Mouse (Mus musculus) megakaryocyte, embryonic 14.5 days (primary cell): ENCODE results near the gene Rgs17. TPM values are rescaled to one million over a fixed set of nuclear protein-coding genes. Genes with fewer than 3 reads are reported as not detected.

Source experiments
- H3K27me3 ChIP-seq: replicated peaks from 2 replicates; pipeline ENCODE3; 2012; ENCODE audit warnings: inconsistent platforms
- H3K36me3 ChIP-seq: replicated peaks from 2 replicates; pipeline ENCODE3; 2012; ENCODE audit warnings: low read length, inconsistent platforms, mixed read lengths
- H3K4me1 ChIP-seq: 2 replicates; pipeline ENCODE4 v1.6.1; 2012; ENCODE audit warnings: inconsistent platforms
- H3K4me3 ChIP-seq: replicated peaks from 2 replicates; pipeline ENCODE3; 2012; ENCODE audit warnings: moderate library complexity, mild to moderate bottlenecking, inconsistent platforms
- H3K9me3 ChIP-seq: 2 replicates; pipeline ENCODE4 v1.6.1; 2012; ENCODE audit warnings: inconsistent platforms
- FLI1 ChIP-seq: IDR thresholded peaks from 2 replicates; pipeline ENCODE4 v1.6.1; 2012; ENCODE audit warnings: low read length, inconsistent platforms, mixed read lengths
- GATA1 ChIP-seq: IDR thresholded peaks from 3 replicates; pipeline ENCODE4 v1.6.1; 2012; ENCODE audit warnings: mixed read lengths, low read length, inconsistent platforms, borderline replicate concordance
- polyA plus RNA-seq: library from polyadenylated mRNA; stranded (reverse); fragments of >175 nt; gene quantifications from 2 replicates; pipeline ENCODE4 v1.2.3, GENCODE M21; 2012; ENCODE audit warnings: low replicate concordance; ENCODE audit not compliant: insufficient read depth

The Rgs17 gene
- polyA plus RNA-seq, 1 experiment = not detected

- Histone ChIP-seq H3K27me3 (no peaks in the 10 kb centered on the region), H3K9me3 (0 out of 2 replicates have a peak, but pooled peaks cover 3% of the 10 kb centered on the region), H3K4me1 (no peaks in the 10 kb centered on the region), H3K36me3 (no peaks in the 10 kb centered on the region), H3K4me3 (no peak overlapping the region)
- TF ChIP-seq FLI1 (no peak), GATA1 (no peak)
Observed at GRCm38 (mm10) chr10:5877106-5877505, 45.1 kb downstream of the Rgs17 start.

DNA sequence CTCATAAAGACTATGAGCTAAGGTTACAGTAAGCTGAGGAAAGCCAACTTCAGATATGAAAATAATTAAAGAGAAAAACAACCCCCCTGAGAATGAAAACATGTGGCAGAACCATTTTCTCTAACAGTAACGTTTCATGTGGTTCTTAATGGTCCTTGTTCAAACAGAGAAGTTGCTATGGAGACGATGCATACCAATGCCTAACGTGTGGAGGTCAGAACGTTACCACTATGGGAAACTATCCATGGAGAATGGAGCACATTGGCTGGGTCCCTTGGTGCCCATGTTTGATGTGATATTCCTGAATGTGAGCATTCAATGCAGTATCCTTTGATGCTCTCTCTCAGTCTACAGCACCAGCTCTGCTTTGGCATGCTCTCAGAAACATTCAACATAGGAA lies 51.1 kb downstream of the Rgs17 start:
- Histone ChIP-seq H3K27me3 (no peaks in the 10 kb centered on the region), H3K36me3 (no peaks in the 10 kb centered on the region), H3K9me3 (no peaks in the 10 kb centered on the region), H3K4me1 (no peaks in the 10 kb centered on the region), H3K4me3 (no peak overlapping the region)
- TF ChIP-seq FLI1 = no peak
- TF ChIP-seq GATA1 = no peak

DNA sequence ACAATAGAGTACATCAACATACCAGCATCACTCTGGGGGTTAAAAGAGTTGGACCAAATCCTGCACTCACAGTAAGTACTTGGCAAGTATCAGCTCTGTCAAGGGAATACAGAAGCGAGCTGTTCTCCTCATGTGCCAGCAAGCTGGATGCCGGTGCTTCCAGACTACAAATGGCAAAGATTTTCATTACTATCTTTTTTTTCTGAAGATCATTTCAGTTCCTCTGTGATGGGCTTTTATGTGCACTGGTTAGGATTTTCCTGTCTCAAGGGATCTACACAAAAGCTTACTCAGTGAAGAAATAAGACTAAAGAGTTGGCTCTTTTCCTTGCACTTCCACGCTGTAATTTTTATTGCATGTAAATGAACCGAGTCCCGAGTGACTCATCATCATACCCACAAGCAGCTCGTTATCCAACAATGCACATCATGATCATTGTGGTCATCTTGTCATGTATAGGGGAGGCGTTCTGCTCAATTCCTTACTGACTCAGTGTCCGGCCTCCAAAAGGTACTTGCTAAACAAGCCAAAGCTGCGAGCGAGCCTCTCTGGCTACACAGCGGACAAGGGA lies 54.1 kb downstream of the Rgs17 start:
- H3K4me1 ChIP-seq = no peaks in the 10 kb centered on the region
- no peaks in the 10 kb centered on the region for H3K27me3 ChIP-seq
- H3K9me3 ChIP-seq = no peaks in the 10 kb centered on the region
- H3K36me3 ChIP-seq = no peaks in the 10 kb centered on the region
- TF ChIP-seq GATA1 (no peak), FLI1 (no peak)
- H3K4me3 ChIP-seq = no peak overlapping the region

GRCm38 (mm10) chr10:5865996-5866395 lies 56.2 kb downstream of the Rgs17 start:
- H3K27me3 ChIP-seq = no peaks in the 10 kb centered on the region
- no peaks in the 10 kb centered on the region for H3K4me1 ChIP-seq
- H3K36me3 ChIP-seq = no peaks in the 10 kb centered on the region
- H3K4me3 ChIP-seq = no peak overlapping the region
- H3K9me3 ChIP-seq = peaks cover 6% of the 10 kb centered on the region
- no peak for TF ChIP-seq FLI1
- TF ChIP-seq GATA1 = no peak

DNA sequence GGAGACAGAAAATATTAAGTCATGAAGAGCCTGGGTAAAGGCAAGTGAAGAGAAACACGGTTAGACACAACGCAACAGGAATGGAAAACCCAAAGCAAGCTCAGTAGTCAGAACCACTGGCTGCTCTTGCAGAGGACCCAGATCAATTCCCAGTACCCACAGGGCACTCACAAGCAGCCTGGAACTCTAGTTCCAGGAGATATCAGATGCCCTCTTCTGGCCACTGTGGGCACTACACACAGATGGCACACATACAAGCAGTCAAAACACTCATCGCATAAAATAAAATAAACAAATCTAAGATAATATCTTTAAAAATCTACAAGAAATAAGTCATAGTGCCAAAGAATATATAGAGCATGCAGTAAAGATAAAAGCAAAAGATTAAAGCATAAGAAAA lies 59.5 kb downstream of the Rgs17 start:
- no peaks in the 10 kb centered on the region for H3K27me3 ChIP-seq
- no peaks in the 10 kb centered on the region for H3K36me3 ChIP-seq
- no peak overlapping the region for H3K4me3 ChIP-seq
- no peaks in the 10 kb centered on the region for H3K4me1 ChIP-seq
- TF ChIP-seq GATA1 (no peak), FLI1 (no peak)
- peaks cover 6% of the 10 kb centered on the region for H3K9me3 ChIP-seq

- H3K4me1 ChIP-seq = no peaks in the 10 kb centered on the region
- peaks cover 6% of the 10 kb centered on the region for H3K9me3 ChIP-seq
- no peak overlapping the region for H3K4me3 ChIP-seq
- H3K27me3 ChIP-seq = no peaks in the 10 kb centered on the region
- H3K36me3 ChIP-seq = no peaks in the 10 kb centered on the region
- TF ChIP-seq GATA1 (no peak), FLI1 (no peak)
Observed at GRCm38 (mm10) chr10:5860849-5861248, 61.4 kb downstream of the Rgs17 start.

DNA sequence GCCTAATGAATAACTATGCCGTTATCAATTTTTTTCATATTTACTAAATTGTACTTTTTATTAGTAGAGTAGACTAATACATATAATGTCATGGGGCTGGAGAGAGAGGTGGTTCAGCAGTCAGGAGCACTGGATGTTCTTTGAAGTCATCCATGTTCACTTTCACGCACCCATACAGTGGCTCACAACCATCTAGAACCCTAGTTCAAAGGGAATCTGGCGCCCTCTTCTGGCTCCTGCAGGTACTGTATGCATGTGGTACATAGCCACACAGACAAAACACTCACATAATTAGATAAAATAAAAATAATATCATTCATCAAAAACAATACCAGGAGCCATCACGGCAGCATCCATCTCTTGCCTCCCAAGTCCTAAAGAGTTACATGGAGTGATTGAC lies 62.5 kb downstream of the Rgs17 start:
- H3K36me3 ChIP-seq = no peaks in the 10 kb centered on the region
- peaks cover 6% of the 10 kb centered on the region for H3K9me3 ChIP-seq
- TF ChIP-seq GATA1 (no peak), FLI1 (no peak)
- H3K4me1 ChIP-seq = no peaks in the 10 kb centered on the region
- H3K4me3 ChIP-seq = no peak overlapping the region
- H3K27me3 ChIP-seq = no peaks in the 10 kb centered on the region

DNA sequence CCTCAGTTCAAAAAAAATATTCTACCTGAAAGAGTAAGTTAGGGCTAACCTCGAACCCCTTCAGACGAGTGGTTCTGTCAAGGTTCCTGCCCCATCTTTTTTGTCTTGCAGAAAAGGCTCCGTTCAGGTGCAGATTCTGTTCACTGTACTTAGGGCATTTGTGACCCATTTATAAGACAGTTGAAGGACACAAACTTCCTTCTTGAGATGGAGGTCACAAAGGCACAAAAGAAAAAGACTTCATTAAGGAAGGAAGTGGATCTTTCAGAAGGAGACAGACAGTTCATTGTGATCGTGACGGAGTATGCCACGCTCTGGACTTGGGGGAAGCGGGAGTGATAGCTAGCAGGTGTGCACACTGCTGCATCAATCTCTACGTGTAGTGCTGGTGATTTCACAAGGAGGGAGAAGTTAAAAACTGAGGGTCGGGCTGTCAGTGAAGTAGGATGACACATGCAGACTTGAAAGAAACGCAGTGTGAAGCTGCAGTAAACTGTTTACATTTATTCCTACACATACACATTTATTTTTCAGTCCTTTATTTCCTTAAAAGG lies 64.1 kb downstream of the Rgs17 start:
- H3K4me1 ChIP-seq = no peaks in the 10 kb centered on the region
- H3K36me3 ChIP-seq = no peaks in the 10 kb centered on the region
- no peak for TF ChIP-seq FLI1
- TF ChIP-seq GATA1 = no peak
- H3K4me3 ChIP-seq = no peak overlapping the region
- peaks cover 6% of the 10 kb centered on the region for H3K9me3 ChIP-seq
- H3K27me3 ChIP-seq = no peaks in the 10 kb centered on the region

DNA sequence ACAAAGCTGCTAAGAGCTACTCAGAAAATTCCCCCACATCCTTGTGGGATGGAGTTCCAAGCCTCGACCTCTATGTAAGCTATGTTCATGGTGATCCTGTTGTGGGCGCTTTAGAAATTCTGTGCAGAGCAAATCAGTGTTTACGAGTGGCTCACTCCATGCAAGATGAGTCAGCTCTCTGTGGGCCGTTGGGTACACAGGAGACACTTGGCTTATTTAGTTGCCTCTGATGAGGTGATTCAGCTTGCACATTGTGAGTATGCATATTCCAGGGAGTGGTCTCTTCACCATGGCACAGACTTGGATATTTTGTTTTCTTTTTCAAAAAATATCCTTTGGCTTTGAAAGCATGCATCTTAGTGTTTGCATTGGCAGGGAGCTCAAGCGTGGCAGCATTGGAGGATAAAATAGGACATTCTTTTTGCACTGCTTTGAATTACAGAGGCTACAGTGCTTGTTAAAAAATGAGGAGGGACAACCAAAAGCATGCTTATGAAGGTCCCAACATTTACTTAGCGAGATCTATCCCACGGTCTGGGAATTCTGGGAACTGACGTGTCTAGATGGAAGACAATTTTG lies 68.8 kb downstream of the Rgs17 start:
- Histone ChIP-seq H3K4me3 (no peak overlapping the region), H3K27me3 (no peaks in the 10 kb centered on the region), H3K36me3 (no peaks in the 10 kb centered on the region), H3K9me3 (no peaks in the 10 kb centered on the region), H3K4me1 (no peaks in the 10 kb centered on the region)
- TF ChIP-seq GATA1 (no peak), FLI1 (no peak)

DNA sequence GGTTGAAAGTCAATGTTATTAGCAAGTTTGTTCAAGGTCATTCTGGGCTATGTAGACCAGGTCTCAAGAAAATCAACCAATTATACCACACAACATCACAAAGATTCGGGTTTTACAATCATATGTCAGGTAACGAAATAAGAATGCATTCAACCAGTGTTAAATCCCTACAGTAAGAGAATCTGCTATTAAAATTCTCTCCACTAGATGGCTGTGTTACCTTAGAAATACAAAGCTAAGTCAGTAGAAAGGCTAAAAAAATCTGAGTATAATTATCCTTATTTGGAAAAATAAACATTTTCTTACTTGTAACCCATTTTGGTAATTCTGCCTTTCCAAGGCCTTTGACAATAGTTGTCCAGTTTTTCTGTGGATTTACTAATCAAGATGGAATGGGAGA lies 75.3 kb downstream of the Rgs17 start:
- Histone ChIP-seq H3K27me3 (no peaks in the 10 kb centered on the region), H3K4me3 (no peak overlapping the region), H3K9me3 (no peaks in the 10 kb centered on the region), H3K36me3 (no peaks in the 10 kb centered on the region), H3K4me1 (no peaks in the 10 kb centered on the region)
- no peak for TF ChIP-seq FLI1
- TF ChIP-seq GATA1 = no peak
